Mouse (Mus musculus) embryonic stem cell, embryonic (primary cell): ENCODE data around the gene Tor1b.

ENCODE experiments used
- CTCF ChIA-PET, 4 experiments: fragments of 300-600 bp in 2 of 4; fragments of 350-600 bp in 2 of 4; sonication (Branson Sonifier 250); formaldehyde crosslinking; loops; one replicate each; lab custom pipeline; 2022; ENCODE audit warnings: inconsistent platforms in 2 of 4; lab: Charles Lee
- POLR2A ChIA-PET, 4 experiments: fragments of 300-600 bp in 2 of 4; fragments of 350-600 bp in 2 of 4; sonication (Branson Sonifier 250); formaldehyde crosslinking; loops; one replicate each; lab custom pipeline; 2022; ENCODE audit warnings: antibody characterized with exemption in 4 of 4, inconsistent platforms in 1 of 4; lab: Charles Lee

Gene Tor1b

GRCm38 (mm10) chr2:30942603-30943011, 10.2 kb upstream of the Tor1b start:
- CTCF ChIA-PET: interaction anchor here (0.5 to 2.0 kb wide), 49 partner anchors 8 to 507 kb away, joined by 3 to 24 read pairs (median 3); partner anchors contain the start of genes Ptges (in 4 of the 4), Tor1b (in 4 of the 4), Ntmt1 (in 1 of the 4) and Tor1a (in 1 of the 4)
- POLR2A ChIA-PET: interaction anchor here (0.6 to 2.1 kb wide), 21 partner anchors 9 to 497 kb away, joined by 3 to 30 read pairs (median 4); partner anchors contain the start of genes Ptges (in 3 of the 4), Tor1b (in 3 of the 4), Ntmt1 (in 2 of the 4) and Prrx2 (in 1 of the 4)

GRCm38 (mm10) chr2:30952457-30952823, 319 bp upstream of the Tor1b start:
- POLR2A ChIA-PET: interaction anchor here (0.6 to 3.9 kb wide), 52 partner anchors 9 to 478 kb away, joined by 3 to 39 read pairs (median 4); partner anchors contain the start of genes Tor1a (in 4 of the 4), BC005624 (in 2 of the 4), Fnbp1 (in 2 of the 4) and Ptges (in 2 of the 4)
- CTCF ChIA-PET: interaction anchor here (0.6 to 2.0 kb wide), 22 partner anchors 9 to 747 kb away, joined by 3 to 22 read pairs (median 4); partner anchors contain the start of gene Ptges (in 1 of the 4)

- ChIA-PET CTCF (interaction anchor here in 3 of 4 experiments (0.5 to 1.2 kb wide), 3 partner anchors 8 to 134 kb away, joined by 3 to 7 read pairs (median 4); no protein-coding TSS in a partner anchor), POLR2A (interaction anchor here in 2 of 4 experiments (0.7 to 3.9 kb wide), 9 partner anchors 9 to 173 kb away, joined by 3 to 39 read pairs (median 3); partner anchors contain the start of gene Usp20 (in 1 of the 2))
Observed at GRCm38 (mm10) chr2:30954797-30955196, 2.0 kb downstream of the Tor1b start.

GRCm38 (mm10) chr2:30957511-30957910, 4.8 kb downstream of the Tor1b start:
- POLR2A ChIA-PET: interaction anchor here (0.6 to 2.6 kb wide), 11 partner anchors 10 to 486 kb away, joined by 3 to 12 read pairs (median 4); partner anchors contain the start of gene Tor1a (in 2 of the 4)

GRCm38 (mm10) chr2:30958726-30959125, 6.0 kb downstream of the Tor1b start:
- ChIA-PET POLR2A (interaction anchor here in 3 of 4 experiments (0.6 to 2.6 kb wide), 13 partner anchors 9 to 321 kb away, joined by 3 to 12 read pairs (median 6); partner anchors contain the start of gene Tor1a (in 3 of the 3)), CTCF (interaction anchor here in 2 of 4 experiments (0.5 to 0.9 kb wide), 3 partner anchors 16 to 605 kb away, joined by 3 read pairs; no protein-coding TSS in a partner anchor)

More at GRCm38 (mm10) chr2:30957511-30957910, 4.8 kb downstream of the Tor1b start:
- CTCF ChIA-PET: interaction anchor here in 1 of 4 experiments (0.6 kb wide), 1 partner anchor 172 kb away, joined by 6 read pairs; no protein-coding TSS in a partner anchor

GRCm38 (mm10) chr2:30959856-30960255, 7.1 kb downstream of the Tor1b start:
- ChIA-PET POLR2A (interaction anchor here in 2 of 4 experiments (0.6 to 1.7 kb wide), 7 partner anchors 11 to 199 kb away, joined by 3 to 9 read pairs (median 3); no protein-coding TSS in a partner anchor), CTCF (interaction anchor here in 2 of 4 experiments (0.6 to 1.1 kb wide), 3 partner anchors 17 to 510 kb away, joined by 3 to 11 read pairs (median 3); no protein-coding TSS in a partner anchor)

GRCm38 (mm10) chr2:30962570-30963254, 10.0 kb downstream of the Tor1b start:
- POLR2A ChIA-PET: interaction anchor here in 3 of 4 experiments (0.6 to 5.0 kb wide), 10 partner anchors 9 to 488 kb away, joined by 3 to 39 read pairs (median 4); partner anchors contain the start of genes Tor1b (in 3 of the 3), Ier5l (in 1 of the 3) and Ntmt1 (in 1 of the 3)

GRCm38 (mm10) chr2:30965627-30966026, 12.9 kb downstream of the Tor1b start:
- ChIA-PET CTCF (no interaction called here), POLR2A (interaction anchor here in 2 of 4 experiments (0.6 to 5.0 kb wide), 7 partner anchors 12 to 254 kb away, joined by 3 to 39 read pairs (median 3); partner anchors contain the start of genes Tor1b (in 2 of the 2) and Ntmt1 (in 1 of the 2))

More at GRCm38 (mm10) chr2:30962570-30963254, 10.0 kb downstream of the Tor1b start:
- CTCF ChIA-PET: interaction anchor here in 3 of 4 experiments (0.5 to 1.5 kb wide), 3 partner anchors 20 to 77 kb away, joined by 3 to 4 read pairs (median 3); no protein-coding TSS in a partner anchor

- POLR2A ChIA-PET: interaction anchor here (0.8 to 2.0 kb wide), 22 partner anchors 8 to 175 kb away, joined by 3 to 12 read pairs (median 5); partner anchors contain the start of genes Tor1b (in 4 of the 4), Fnbp1 (in 2 of the 4), BC005624 (in 1 of the 4) and Ntmt1 (in 1 of the 4)
- CTCF ChIA-PET: interaction anchor here in 3 of 4 experiments (1.0 to 1.6 kb wide), 4 partner anchors 16 to 172 kb away, joined by 3 to 4 read pairs (median 4); partner anchors contain the start of genes Ptges (in 1 of the 3) and Usp20 (in 1 of the 3)
Observed at GRCm38 (mm10) chr2:30966826-30967225, 14.1 kb downstream of the Tor1b start.

GRCm38 (mm10) chr2:30967352-30968327, 14.9 kb downstream of the Tor1b start, which contains the start of gene Tor1a:
Tor1a (minus strand) TSS chr2:30967933.
- ChIA-PET POLR2A (interaction anchor here (0.6 to 2.0 kb wide), 28 partner anchors 8 to 502 kb away, joined by 3 to 12 read pairs (median 5); partner anchors contain the start of genes Tor1b (in 4 of the 4), Fnbp1 (in 2 of the 4), BC005624 (in 1 of the 4) and Ntmt1 (in 1 of the 4)), CTCF (interaction anchor here (0.5 to 1.6 kb wide), 13 partner anchors 15 to 1081 kb away, joined by 3 to 5 read pairs (median 3); partner anchors contain the start of genes Ptges (in 2 of the 4), Tor1b (in 1 of the 4) and Usp20 (in 1 of the 4))

- POLR2A ChIA-PET: interaction anchor here in 3 of 4 experiments (0.7 to 1.8 kb wide), 20 partner anchors 14 to 318 kb away, joined by 3 to 11 read pairs (median 4); partner anchors contain the start of genes Fnbp1 (in 2 of the 3), Tor1b (in 2 of the 3), Ntmt1 (in 1 of the 3) and Tor1a (in 1 of the 3)
Observed at GRCm38 (mm10) chr2:30981790-30982513, 29.2 kb downstream of the Tor1b start, which contains the start of the genes BC005624 and Usp20. BC005624 (minus strand) TSS chr2:30982201. Usp20 (plus strand) TSS chr2:30982279.

GRCm38 (mm10) chr2:30983024-30983423, 30.3 kb downstream of the Tor1b start:
- POLR2A ChIA-PET: interaction anchor here in 3 of 4 experiments (0.5 to 1.8 kb wide), 18 partner anchors 12 to 560 kb away, joined by 3 to 11 read pairs (median 4); partner anchors contain the start of genes Fnbp1 (in 2 of the 3) and Tor1b (in 1 of the 3)
- CTCF ChIA-PET: interaction anchor here in 1 of 4 experiments (1.1 to 1.5 kb wide), 2 partner anchors 16 to 54 kb away, joined by 4 to 5 read pairs; partner anchors contain the start of genes Ptges and Tor1a

More at GRCm38 (mm10) chr2:30981790-30982513, 29.2 kb downstream of the Tor1b start, which contains the start of the genes BC005624 and Usp20:
- CTCF ChIA-PET: interaction anchor here in 2 of 4 experiments (0.6 to 1.5 kb wide), 5 partner anchors 15 to 317 kb away, joined by 3 to 5 read pairs (median 3); partner anchors contain the start of genes Gpr107 (in 1 of the 2), Ptges (in 1 of the 2) and Tor1a (in 1 of the 2)

- ChIA-PET CTCF (interaction anchor here in 2 of 4 experiments (0.7 to 1.3 kb wide), 3 partner anchors 33 to 306 kb away, joined by 3 read pairs; partner anchors contain the start of gene Tor1b (in 1 of the 2)), POLR2A (interaction anchor here (0.6 to 2.3 kb wide), 52 partner anchors 9 to 1297 kb away, joined by 3 to 11 read pairs (median 4); partner anchors contain the start of genes Tor1b (in 3 of the 4), Fnbp1 (in 2 of the 4), Ntmt1 (in 2 of the 4) and Tor1a (in 2 of the 4))
Observed at GRCm38 (mm10) chr2:30985111-30986020, 32.6 kb downstream of the Tor1b start.
